Comparison of ENCODE assay signal across 15 mouse cellular contexts in genomic region chr8:123022727-123023126, GRCm38 (mm10). TPM values are rescaled to one million over a fixed set of nuclear protein-coding genes. Genes with fewer than 3 reads are reported as not detected.
DNase-seq lines count a peak whose midpoint lies in the region; ATAC-seq and TF ChIP-seq lines count a peak whose summit lies in the region.
"Had no signal": no experiment of that assay in that cellular context is flagged by ENCODE, and none has a peak within 500 bp of the region (broad histone marks: within the 10 kb centered on the region; RNA-seq: fewer than 3 reads in every experiment).

No protein-coding gene starts in this region.

- WGBS in liver, adult 2 months, result 79% methylated on average over 3 of the region's 3 CpGs
- WGBS in liver, embryonic 11.5 days, result 79% methylated on average over 3 of the region's 3 CpGs
- 55% methylated on average over 3 of the region's 3 CpGs for whole genome bisulfite sequencing in intestine, postnatal 0 days
- 71% methylated on average over 3 of the region's 3 CpGs for WGBS in stomach, embryonic 15.5 days

- POLR2A ChIA-PET in Patski (lab: Charles Lee), result no interaction called here

- TF ChIP-seq CTCF in liver, adult 2 months (IDR thresholded peaks at IDR 0.05; ENCODE audit: low read depth, low read length), result no peak
- no peak for TF ChIP-seq CTCF in Patski (IDR thresholded peaks at IDR 0.05)
- TF ChIP-seq CTCF in intestine, postnatal 0 days (IDR thresholded peaks at IDR 0.05; ENCODE audit: low read depth), result no peak

- ATAC-seq in liver, embryonic 11.5 days (replicated peaks; ENCODE audit: low FRiP score), result no peak
- peak; percentile 67 for ATAC-seq in Patski
- ATAC-seq in intestine, postnatal 0 days, result 0 out of 2 replicates have a peak, but pooled peaks have one; percentile 10
- no peak for ATAC-seq in stomach, embryonic 15.5 days (ENCODE audit: insufficient read depth, low FRiP score, low read depth)
- ATAC-seq: hindbrain, embryonic 16.5 days; midbrain, embryonic 15.5 days had no signal

- no peak overlapping the region for H3K4me3 ChIP-seq in liver, adult 2 months (ENCODE audit: insufficient read depth, low read depth, low read length)
- H3K4me3 ChIP-seq in liver, embryonic 11.5 days (ENCODE audit: low read depth, low read length), result no peak overlapping the region
- no peak overlapping the region for H3K4me3 ChIP-seq in intestine, postnatal 0 days (ENCODE audit: low read depth, low read length)
- H3K4me3 ChIP-seq in stomach, embryonic 15.5 days (replicated peaks), result no peak overlapping the region
- H3K4me3 ChIP-seq: forebrain, embryonic 12.5 days; liver, embryonic 13.5 days; midbrain, embryonic 15.5 days had no signal

- no peak for TF ChIP-seq POLR2A in liver, adult 2 months (IDR thresholded peaks at IDR 0.05; ENCODE audit: extremely low read depth, insufficient read depth, low read length)

- no peaks in the 10 kb centered on the region for H3K36me3 ChIP-seq in liver, adult 2 months (ENCODE audit: control insufficient read depth, insufficient read depth, low read length)
- no peaks in the 10 kb centered on the region; the same call in 1 of the 2 replicates for H3K36me3 ChIP-seq in liver, embryonic 11.5 days (ENCODE audit: control insufficient read depth, insufficient read depth, low read length)
- H3K36me3 ChIP-seq in intestine, postnatal 0 days (ENCODE audit: control insufficient read depth, insufficient read depth), result no peaks in the 10 kb centered on the region
- H3K36me3 ChIP-seq in stomach, embryonic 15.5 days, result no peaks in the 10 kb centered on the region
- H3K36me3 ChIP-seq: liver, embryonic 13.5 days; midbrain, embryonic 15.5 days had no signal

- peaks cover 31% of the 10 kb centered on the region for H3K4me1 ChIP-seq in liver, adult 2 months (ENCODE audit: control insufficient read depth, insufficient read depth, low read length)
- H3K4me1 ChIP-seq in liver, embryonic 11.5 days (replicated peaks; ENCODE audit: control insufficient read depth, insufficient read depth, low read length), result peaks cover 27% of the 10 kb centered on the region
- H3K4me1 ChIP-seq in intestine, postnatal 0 days (replicated peaks; ENCODE audit: control insufficient read depth, insufficient read depth, low read length), result peaks cover 24% of the 10 kb centered on the region
- peaks cover 20% of the 10 kb centered on the region for H3K4me1 ChIP-seq in stomach, embryonic 15.5 days

- H3K9me3 ChIP-seq in liver, embryonic 11.5 days (ENCODE audit: control insufficient read depth, low read length), result no peaks in the 10 kb centered on the region
- no peaks in the 10 kb centered on the region for H3K9me3 ChIP-seq in intestine, postnatal 0 days (ENCODE audit: control insufficient read depth)
- H3K9me3 ChIP-seq in stomach, embryonic 15.5 days, result no peaks in the 10 kb centered on the region
- H3K9me3 ChIP-seq: forebrain, embryonic 12.5 days; liver, embryonic 13.5 days; midbrain, embryonic 15.5 days had no signal

- H3K27ac ChIP-seq in liver, adult 2 months (replicated peaks; ENCODE audit: insufficient read depth, low read depth, low read length), result peak overlapping the region; percentile 16; the same call in 1 of the 2 replicates
- H3K27ac ChIP-seq in liver, embryonic 11.5 days (ENCODE audit: low read depth, low read length), result no peak overlapping the region
- H3K27ac ChIP-seq in intestine, postnatal 0 days (ENCODE audit: low read depth, low read length), result peak overlapping the region; percentile 28; the same call in 1 of the 2 replicates
- peak overlapping the region; percentile 71 for H3K27ac ChIP-seq in stomach, embryonic 15.5 days
- H3K27ac ChIP-seq: forebrain, embryonic 12.5 days; liver, embryonic 13.5 days; midbrain, embryonic 15.5 days had no signal

- CTCF ChIA-PET in Patski (lab: Charles Lee), result no interaction called here

- peaks cover 55% of the 10 kb centered on the region for H3K79me2 ChIP-seq in liver, adult 2 months (ENCODE audit: control insufficient read depth, insufficient read depth, low read length)

- in situ Hi-C loops in Patski (cut with MboI; ENCODE audit: low pct_unique_long_range_greater_than_20kb), result no loop called here

- no peak for DNase-seq in liver, adult 2 months (ENCODE audit: extremely low read depth, low read depth, low spot score)
- no peak for DNase-seq in liver, embryonic 11.5 days (ENCODE audit: low spot score)
- peak; percentile 50 for DNase-seq in Patski (ENCODE audit: low read depth, low spot score)
- no peak for DNase-seq in spleen, postnatal 4 days (ENCODE audit: low spot score in 2 of 2)
- DNase-seq in urinary bladder, postnatal 10 days (ENCODE audit: low spot score), result no peak
- DNase-seq: cerebellum, postnatal 14 days; heart, adult 18-20 months; liver, embryonic 13.5 days; right cerebral cortex, postnatal 14 days; thymus, postnatal 14 days had no signal

- H3K4me2 ChIP-seq in liver, embryonic 11.5 days, result no peak overlapping the region
- H3K4me2 ChIP-seq in intestine, postnatal 0 days (replicated peaks; ENCODE audit: low read depth), result no peak overlapping the region
- H3K4me2 ChIP-seq in stomach, embryonic 15.5 days, result no peak overlapping the region
- H3K4me2 ChIP-seq: forebrain, embryonic 12.5 days; liver, embryonic 13.5 days; midbrain, embryonic 15.5 days had no signal

- H3K9ac ChIP-seq in liver, adult 2 months (ENCODE audit: low read depth, low read length), result no peak overlapping the region
- H3K9ac ChIP-seq in liver, embryonic 11.5 days (ENCODE audit: low read depth, low read length), result no peak overlapping the region
- no peak overlapping the region for H3K9ac ChIP-seq in intestine, postnatal 0 days (ENCODE audit: low read depth, low read length)
- H3K9ac ChIP-seq in stomach, embryonic 15.5 days, result no peak overlapping the region
- H3K9ac ChIP-seq: forebrain, embryonic 12.5 days; liver, embryonic 13.5 days; midbrain, embryonic 15.5 days had no signal

- H3K27me3 ChIP-seq in liver, adult 2 months (ENCODE audit: control insufficient read depth, insufficient read depth, low read length), result no peaks in the 10 kb centered on the region
- no peaks in the 10 kb centered on the region for H3K27me3 ChIP-seq in liver, embryonic 11.5 days (replicated peaks; ENCODE audit: control insufficient read depth, insufficient read depth, low read length)
- no peaks in the 10 kb centered on the region for H3K27me3 ChIP-seq in Patski
- H3K27me3 ChIP-seq in intestine, postnatal 0 days (replicated peaks; ENCODE audit: control insufficient read depth, insufficient read depth, low read length), result no peaks in the 10 kb centered on the region
- H3K27me3 ChIP-seq in stomach, embryonic 15.5 days (replicated peaks), result no peaks in the 10 kb centered on the region
- H3K27me3 ChIP-seq: forebrain, embryonic 12.5 days; liver, embryonic 13.5 days; midbrain, embryonic 15.5 days had no signal

RNA-seq across cellular contexts. Expression of gene Ankrd11, which starts 19.4 kb away (rescaled TPM):
- 22.1 and 28.0 TPM in 2 replicates for total RNA-seq in liver, adult 2 months (2014; rRNA removed)
- 22.7 and 28.3 TPM in 2 replicates for polyA plus RNA-seq in liver, adult 2 months (2012; rRNA removed)
- 49.2 and 53.8 TPM in 2 replicates for polyA plus RNA-seq in liver, embryonic 11.5 days (2014; fragmentation: Nextera tagmentation; extraction: Ambion mirVana)
- polyA plus RNA-seq in Patski (2021), result 76.4 TPM
- polyA plus RNA-seq in intestine, postnatal 0 days (2015; fragmentation: Nextera tagmentation; extraction: Ambion mirVana), result 41.2 and 47.9 TPM in 2 replicates
- 63.9 and 67.3 TPM in 2 replicates for polyA plus RNA-seq in stomach, embryonic 15.5 days (2015; fragmentation: Nextera tagmentation; extraction: Ambion mirVana)

RNA-seq across cellular contexts. Expression of gene Spg7, which starts 40.0 kb away (rescaled TPM):
- 27.4 and 29.5 TPM in 2 replicates for total RNA-seq in liver, adult 2 months (2014; rRNA removed)
- polyA plus RNA-seq in liver, adult 2 months (2012; rRNA removed), result 62.4 and 81.4 TPM in 2 replicates
- polyA plus RNA-seq in liver, embryonic 11.5 days (2014; fragmentation: Nextera tagmentation; extraction: Ambion mirVana), result 41.3 and 46.0 TPM in 2 replicates
- polyA plus RNA-seq in Patski (2021), result 143 TPM
- polyA plus RNA-seq in intestine, postnatal 0 days (2015; fragmentation: Nextera tagmentation; extraction: Ambion mirVana), result 44.7 and 46.1 TPM in 2 replicates
- 48.2 and 50.7 TPM in 2 replicates for polyA plus RNA-seq in stomach, embryonic 15.5 days (2015; fragmentation: Nextera tagmentation; extraction: Ambion mirVana)

Comparison
In these comparisons a context has a peak if more than half of its experiments do, and no peak if none do; other contexts are left out.
1. ATAC-seq: peak in Patski (single experiment) and intestine, postnatal 0 days (single experiment); none in liver, embryonic 11.5 days (single experiment) and stomach, embryonic 15.5 days (single experiment).